Mouse (Mus musculus) right cerebral cortex, postnatal 10 days (tissue): ENCODE results near the gene Tmem39b.

Source experiments
- DNase-seq, 2 experiments: peaks; one replicate each; pipeline ENCODE4 v3.0.0; 2021; ENCODE audit warnings: low spot score in 2 of 2

Tmem39b gene

GRCm38 (mm10) chr4:129683901-129684493, 12.6 kb downstream of the Tmem39b start:
- no peak for DNase-seq

GRCm38 (mm10) chr4:129681837-129682236, 14.8 kb downstream of the Tmem39b start:
- DNase-seq = no peak

- no peak for DNase-seq
These were observed 23.7 kb downstream of the Tmem39b start for GRCm38 (mm10) chr4:129672878-129673449.

- DNase-seq = peak; percentile 95
These were observed 24.4 kb downstream of the Tmem39b start, which contains the start of gene Kpna6 for GRCm38 (mm10) chr4:129672083-129672877. Gene Kpna6, minus strand, starts transcription at chr4:129672767.

DNA sequence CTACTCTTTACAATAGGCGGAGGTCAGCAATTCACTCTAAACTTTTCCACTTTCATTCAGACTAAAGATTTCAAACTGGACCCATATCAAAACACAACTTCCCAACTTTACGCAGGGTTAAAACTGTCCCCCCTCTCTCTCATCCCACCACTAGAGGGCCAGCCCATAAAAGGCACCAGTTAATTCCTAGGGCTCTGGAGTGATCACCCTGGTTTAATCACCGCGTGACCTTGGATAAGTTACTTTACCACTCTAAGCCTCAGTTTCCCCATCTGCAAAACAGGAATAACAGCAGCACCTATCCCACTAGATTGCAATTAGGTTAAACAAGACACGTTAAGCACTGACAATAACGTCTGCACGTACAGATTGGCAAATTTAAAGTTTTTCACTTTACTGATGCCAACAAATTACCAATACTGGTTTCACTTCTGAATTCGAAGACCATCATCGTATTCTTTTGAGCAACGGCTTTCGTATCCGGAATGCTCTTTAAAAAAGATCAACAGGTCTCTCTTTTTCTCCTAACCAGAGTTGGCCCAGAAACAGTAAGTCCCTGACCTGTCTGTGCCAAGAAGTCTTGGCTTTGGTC, 25.1 kb downstream of the Tmem39b start:
- peak in 1 of 2 experiments; percentile 69 for DNase-seq

- no peak for DNase-seq
These were observed 34.3 kb downstream of the Tmem39b start for GRCm38 (mm10) chr4:129662255-129662813.

DNA sequence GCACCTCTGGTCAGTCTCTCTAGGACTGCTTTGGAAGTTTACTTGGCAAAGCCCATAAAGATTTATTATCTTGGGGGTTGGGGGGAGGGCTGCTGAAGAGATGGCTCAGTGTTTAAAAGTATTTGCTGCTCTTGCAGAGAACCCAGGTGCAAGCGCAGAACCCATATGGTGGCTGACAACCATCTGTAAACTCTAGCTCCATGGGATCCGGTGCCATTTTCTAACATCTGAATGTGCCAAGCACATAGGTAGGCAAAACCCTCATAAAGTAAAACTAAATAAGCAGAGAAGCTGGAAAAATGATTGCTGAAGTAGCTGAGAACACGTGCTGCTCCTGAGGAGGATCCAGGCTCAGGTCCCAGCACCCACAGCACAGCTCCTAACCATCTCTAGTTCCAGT, 35.1 kb downstream of the Tmem39b start:
- DNase-seq = no peak

GRCm38 (mm10) chr4:129654770-129655169, 41.9 kb downstream of the Tmem39b start:
- no peak for DNase-seq

GRCm38 (mm10) chr4:129650359-129650758, 46.3 kb downstream of the Tmem39b start:
- DNase-seq = no peak

GRCm38 (mm10) chr4:129648656-129649055, 48.0 kb downstream of the Tmem39b start:
- no peak for DNase-seq

DNA sequence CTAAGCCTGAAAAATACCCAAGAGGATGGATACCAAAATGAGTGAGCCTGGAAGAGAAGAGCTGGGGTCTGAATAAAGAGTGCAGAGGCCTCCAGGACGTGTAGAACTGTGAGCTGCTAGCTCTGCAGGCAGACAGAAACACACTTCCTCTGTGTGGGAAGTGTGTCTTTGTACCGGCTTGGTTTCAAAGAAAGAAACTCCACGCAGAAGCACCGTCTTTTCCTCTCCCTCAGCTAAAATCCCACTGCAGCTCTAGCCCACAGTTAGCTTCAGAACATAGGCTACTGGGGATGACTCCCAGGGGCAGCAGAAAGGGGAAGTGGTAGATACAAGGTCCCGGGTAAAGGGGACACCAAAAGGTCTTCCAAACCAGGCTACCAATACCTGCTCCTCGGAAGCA, 51.4 kb downstream of the Tmem39b start:
- no peak for DNase-seq

DNA sequence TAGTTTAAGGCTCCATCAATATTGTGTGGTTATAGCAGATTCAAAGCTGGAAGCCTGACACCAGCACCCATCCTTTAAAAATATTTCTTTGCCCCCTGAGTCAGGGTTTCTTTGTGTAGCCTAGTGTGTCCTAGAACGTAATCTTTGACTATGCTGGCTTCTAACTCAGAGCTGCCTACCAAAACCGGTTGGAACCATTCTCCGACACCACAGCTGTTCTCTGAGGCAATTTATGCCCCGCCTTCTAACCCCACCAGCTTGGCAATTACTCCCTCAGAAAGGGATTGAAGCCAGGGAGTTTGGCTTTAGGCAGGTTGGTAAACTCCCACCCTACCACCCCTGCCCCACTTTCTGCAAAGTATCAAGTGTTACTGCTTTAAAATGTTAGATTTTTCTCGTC, 54.9 kb downstream of the Tmem39b start:
- DNase-seq = no peak

DNA sequence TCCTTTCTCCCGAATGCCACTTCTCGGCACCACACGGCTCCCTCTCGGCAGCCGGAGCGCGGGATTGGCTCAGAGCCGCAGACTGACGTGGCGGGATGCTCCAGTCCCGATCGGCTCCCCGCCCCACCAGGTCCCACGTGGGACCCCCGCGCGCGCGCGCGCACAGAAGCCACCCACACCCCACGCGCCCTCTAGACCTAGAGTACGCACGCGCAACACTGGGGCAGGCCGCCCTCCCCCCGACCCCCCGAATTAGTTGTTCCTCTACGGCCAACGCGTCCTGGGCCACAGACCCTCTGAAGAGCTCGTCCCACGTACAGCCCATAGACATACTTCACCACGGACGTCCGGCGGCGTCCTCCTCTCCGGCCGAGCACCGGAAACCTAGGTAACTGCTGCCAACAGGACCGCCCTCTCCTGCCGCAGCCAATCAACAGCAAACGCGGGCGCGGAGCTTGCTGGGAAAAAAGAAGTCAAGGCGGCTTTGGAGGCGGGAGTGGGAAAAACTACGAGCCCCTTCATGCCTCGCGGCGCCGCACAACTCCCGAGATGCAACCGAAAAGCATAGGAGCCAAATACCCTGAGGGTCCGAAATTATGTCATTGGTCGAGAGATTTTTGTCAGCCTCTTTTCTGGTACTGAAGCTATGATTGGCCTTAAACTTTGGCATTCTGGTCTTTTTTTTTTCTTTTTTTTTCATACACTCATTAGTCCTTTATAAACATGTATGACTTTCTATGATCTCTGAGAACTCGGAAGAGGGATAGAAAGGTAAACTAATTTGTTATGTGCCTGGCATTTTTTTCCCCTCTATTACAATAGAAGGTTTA, 55.8 kb downstream of the Tmem39b start, which contains the start of gene Txlna:
Txlna (minus strand) TSS at position 428 of the 830 bp plus-strand sequence.
- peak; percentile 98 to 99 for DNase-seq

DNA sequence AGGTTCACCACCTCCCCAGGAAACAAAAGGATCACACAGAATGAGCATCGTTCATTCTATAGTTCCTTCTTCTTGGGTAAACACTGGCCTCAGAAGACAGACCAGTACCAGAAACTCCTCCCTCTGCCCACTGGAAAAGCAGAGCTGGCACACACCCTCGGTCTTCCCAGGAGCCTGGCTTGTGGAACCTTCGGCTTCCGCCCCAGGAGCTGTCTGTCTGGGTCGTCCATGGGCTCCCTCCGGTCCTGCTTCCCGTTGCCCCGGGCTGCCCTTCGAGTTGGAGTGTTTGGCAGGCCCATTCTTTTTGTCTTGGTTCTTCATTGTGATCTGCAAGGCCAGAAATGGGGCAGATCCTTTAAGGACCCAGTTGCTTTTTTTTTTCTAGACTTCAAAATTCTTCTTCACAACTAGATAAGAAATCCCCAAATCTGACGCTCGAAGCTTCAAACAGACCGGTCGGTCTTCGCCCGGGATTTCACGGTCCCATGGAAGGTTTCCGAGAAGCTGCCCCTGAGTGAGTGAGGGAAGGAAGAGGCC, 56.5 kb downstream of the Tmem39b start:
- peak in 1 of 2 experiments; percentile 60 for DNase-seq

DNA sequence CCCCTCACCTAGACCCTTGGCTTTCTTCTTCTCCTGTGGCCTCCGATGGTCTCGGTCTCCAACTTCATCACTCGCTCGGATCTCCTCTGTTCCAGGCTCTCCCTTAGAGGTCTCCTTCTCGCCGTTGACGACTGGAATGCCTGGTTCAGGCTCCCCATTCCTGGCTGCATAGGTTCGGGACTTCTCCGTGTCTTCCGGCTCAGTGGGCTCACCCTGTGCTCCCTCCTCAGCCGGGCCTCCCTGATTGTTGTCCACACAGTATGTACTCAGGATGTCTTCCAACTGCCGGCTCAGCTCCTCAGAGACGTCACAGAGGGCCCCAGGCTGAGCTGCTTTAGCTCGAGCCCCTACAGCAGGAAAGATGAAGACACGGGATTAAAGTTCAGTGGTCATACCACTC, 57.4 kb downstream of the Tmem39b start:
- DNase-seq = no peak

DNA sequence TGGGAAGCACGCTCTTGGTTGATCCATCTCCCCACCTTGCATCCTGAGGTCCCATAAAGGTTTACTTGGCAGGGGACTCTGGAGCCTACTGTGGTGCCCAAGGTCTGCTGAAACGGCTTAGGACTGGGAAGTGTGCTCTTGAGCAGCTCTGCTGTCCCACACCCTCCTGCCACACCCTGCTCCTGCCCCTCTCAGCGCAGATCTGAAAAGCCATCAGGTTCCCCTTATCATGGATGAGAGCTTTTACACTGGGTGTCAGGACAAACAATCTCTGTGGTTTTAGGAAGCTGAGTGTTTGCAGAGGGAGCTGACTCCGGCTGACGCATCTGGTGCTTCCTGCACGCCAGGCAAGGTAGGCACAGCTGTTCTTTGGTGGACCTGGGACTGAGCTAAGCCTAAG, 62.8 kb downstream of the Tmem39b start:
- DNase-seq = no peak

- no peak for DNase-seq
These were observed 64.8 kb downstream of the Tmem39b start for GRCm38 (mm10) chr4:129631867-129632266.

- DNase-seq = peak in 1 of 2 experiments; percentile 59
These were observed 65.7 kb downstream of the Tmem39b start for GRCm38 (mm10) chr4:129630944-129631343.
